Mouse (Mus musculus) forebrain, embryonic 14.5 days (tissue): ENCODE measurements around the gene Sptbn2. TPM values are rescaled to one million over a fixed set of nuclear protein-coding genes. Genes with fewer than 3 reads are reported as not detected.

Source experiments
- ATAC-seq: fragments of 200-750 bp; cut with Nextera tagmentation; 2 replicates; pipeline ENCODE4 v1.8.0; 2017; ENCODE audit warnings: mild to moderate bottlenecking, moderate library complexity
- DNase-seq: peaks from one replicate; pipeline ENCODE4 v3.0.0-alpha.2; 2015; ENCODE audit warnings: low spot score
- H3K27ac ChIP-seq: fragments of 300-500 bp; sonication (generic); 2 replicates; pipeline ENCODE4 v1.5.1; 2014; ENCODE audit warnings: low read depth, mild to moderate bottlenecking, control low read depth, low read length, moderate library complexity
- H3K27me3 ChIP-seq: fragments of 300-500 bp; sonication (generic); replicated peaks from 2 replicates; pipeline ENCODE4 v1.6.1; 2014; ENCODE audit warnings: low read length, control low read depth, mixed read lengths; ENCODE audit not compliant: control insufficient read depth, insufficient read depth
- H3K36me3 ChIP-seq: fragments of 300-500 bp; sonication (generic); 2 replicates; pipeline ENCODE4 v1.6.1; 2014; ENCODE audit warnings: low read length, control low read depth; ENCODE audit not compliant: control insufficient read depth, insufficient read depth
- H3K4me1 ChIP-seq: fragments of 300-500 bp; sonication (generic); 2 replicates; pipeline ENCODE4 v1.6.1; 2014; ENCODE audit warnings: antibody characterized with exemption, low read length, control low read depth; ENCODE audit not compliant: control insufficient read depth, insufficient read depth
- H3K4me2 ChIP-seq: fragments of 300-500 bp; sonication (generic); 2 replicates; pipeline ENCODE4 v1.6.1; 2014; ENCODE audit warnings: mild to moderate bottlenecking, control low read depth, low read length
- H3K4me3 ChIP-seq: fragments of 300-500 bp; sonication (generic); 2 replicates; pipeline ENCODE4 v1.5.1; 2014; ENCODE audit warnings: low read depth, low read length, control low read depth
- H3K9ac ChIP-seq: fragments of 300-500 bp; sonication (generic); 2 replicates; pipeline ENCODE4 v1.6.1; 2014; ENCODE audit warnings: mild to moderate bottlenecking, low read length, control low read depth, moderate library complexity
- H3K9me3 ChIP-seq: fragments of 300-500 bp; sonication (generic); replicated peaks from 2 replicates; pipeline ENCODE4 v1.6.1; 2016; ENCODE audit warnings: low read length, control low read depth, mixed read lengths; ENCODE audit not compliant: control insufficient read depth
- WGBS: fragments of 180-500 bp; shearing (Covaris S2); extraction: QIAGEN DNeasy Blood & Tissue Kit; methylation state at CpG from one replicate; pipeline ENCODE4 v1.1.7; 2014; 5-methylcytosine and 5-hydroxymethylcytosine counted together
- polyA plus RNA-seq: library from polyadenylated mRNA; unstranded; fragments of >200 nt; fragmentation: Nextera tagmentation; extraction: Ambion mirVana; gene quantifications from 2 replicates; pipeline ENCODE4 v1.2.1, GENCODE M21; 2014

Gene Sptbn2
- polyA plus RNA-seq, 1 experiment from 2014 or later: 25.0 TPM

- H3K9me3 ChIP-seq: no peaks in the 10 kb centered on the region
- no peaks in the 10 kb centered on the region for H3K27me3 ChIP-seq
- H3K27ac ChIP-seq: no peak overlapping the region
- no peak overlapping the region for H3K9ac ChIP-seq
- DNase-seq: no peak
- peaks cover 59% of the 10 kb centered on the region for H3K36me3 ChIP-seq
- no peak overlapping the region for H3K4me3 ChIP-seq
- no peak for ATAC-seq
- no peak overlapping the region for H3K4me2 ChIP-seq
- 92% methylated on average over 5 of the region's 5 CpGs for WGBS
- H3K4me1 ChIP-seq: peaks cover 4% of the 10 kb centered on the region
These were observed 88.1 kb downstream of the Sptbn2 start for GRCm38 (mm10) chr19:4799083-4799482.

Other genes with a start within 250 kb of the Sptbn2 start
- 1.9 TPM in 2 replicates for gene Syt12, start 233.7 kb upstream of the Sptbn2 start, polyA plus RNA-seq
- gene 2010003K11Rik, start 212.6 kb upstream of the Sptbn2 start, polyA plus RNA-seq: not detected in 2 replicates
- 14.8 and 19.2 TPM in 2 replicates for gene Pcx, start 200.7 kb upstream of the Sptbn2 start, polyA plus RNA-seq
- gene Lrfn4, start 95.5 kb upstream of the Sptbn2 start, polyA plus RNA-seq: 12.2 and 12.6 TPM in 2 replicates
- 57.1 and 57.5 TPM in 2 replicates for gene Rce1, start 85.5 kb upstream of the Sptbn2 start, polyA plus RNA-seq
- gene Gm960, start 12.5 kb upstream of the Sptbn2 start, polyA plus RNA-seq: 4.1 and 5.0 TPM in 2 replicates
- 185 and 194 TPM in 2 replicates for gene Rbm4b, start 45.3 kb downstream of the Sptbn2 start, polyA plus RNA-seq
- 132 and 140 TPM in 2 replicates for gene Rbm4, start 82.7 kb downstream of the Sptbn2 start, polyA plus RNA-seq
- gene Gm21992, start 100.4 kb downstream of the Sptbn2 start, polyA plus RNA-seq: 9.4 TPM in 2 replicates
- gene Rbm14, start 100.5 kb downstream of the Sptbn2 start, polyA plus RNA-seq: 69.1 and 79.5 TPM in 2 replicates
- gene Ccs, start 128.2 kb downstream of the Sptbn2 start, polyA plus RNA-seq: 34.3 and 40.1 TPM in 2 replicates
- gene Ccdc87, start 128.2 kb downstream of the Sptbn2 start, polyA plus RNA-seq: 0.50 and 0.69 TPM in 2 replicates
- gene Ctsf, start 144.0 kb downstream of the Sptbn2 start, polyA plus RNA-seq: 43.9 and 51.5 TPM in 2 replicates
- gene Actn3, start 166.7 kb downstream of the Sptbn2 start, polyA plus RNA-seq: 0.78 and 0.88 TPM in 2 replicates
- 11.4 and 12.9 TPM in 2 replicates for gene Zdhhc24, start 167.5 kb downstream of the Sptbn2 start, polyA plus RNA-seq
- 9.0 and 14.5 TPM in 2 replicates for gene Bbs1, start 195.5 kb downstream of the Sptbn2 start, polyA plus RNA-seq
- 100.0 and 103 TPM in 2 replicates for gene Dpp3, start 217.1 kb downstream of the Sptbn2 start, polyA plus RNA-seq
- 4.9 and 7.8 TPM in 2 replicates for gene Peli3, start 232.0 kb downstream of the Sptbn2 start, polyA plus RNA-seq